Mouse (Mus musculus) spleen, adult 18-20 months (tissue): ENCODE results near the gene Zfp367.

Source experiments
- DNase-seq, 2 experiments: peaks; one replicate each; pipeline ENCODE4 v3.0.0; 2022; ENCODE audit warnings: mixed read lengths in 2 of 2

Gene Zfp367

GRCm38 (mm10) chr13:64153751-64154267 is 807 bp upstream of the Zfp367 start:
- peak; percentile 33 to 43 for DNase-seq

DNA sequence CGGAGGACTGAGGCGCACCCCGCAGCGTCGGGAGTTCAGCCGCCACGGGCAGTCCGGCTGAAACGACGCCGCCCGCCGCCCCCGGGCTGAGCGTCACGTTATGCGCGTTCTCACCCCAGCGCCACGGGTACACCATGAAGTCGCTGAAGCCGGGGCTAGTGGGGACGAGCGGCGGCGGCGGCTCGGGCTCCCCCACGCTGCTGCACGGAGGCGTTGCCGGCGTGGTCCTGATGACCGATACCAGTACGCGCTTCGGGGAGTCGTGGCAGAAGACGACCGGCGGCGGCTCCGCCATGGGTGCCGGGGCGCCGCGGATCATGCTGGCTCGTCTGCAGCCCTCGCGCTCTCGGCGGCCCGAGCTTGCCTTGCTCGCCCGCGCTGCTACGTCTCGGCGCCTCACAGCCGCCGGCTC is 325 bp downstream of the Zfp367 start:
- no peak for DNase-seq

- DNase-seq, result peak; percentile 81 to 88
These were observed 747 bp downstream of the Zfp367 start for GRCm38 (mm10) chr13:64152241-64152669.

- DNase-seq, result no peak
These were observed 2.9 kb downstream of the Zfp367 start for GRCm38 (mm10) chr13:64150121-64150520.

GRCm38 (mm10) chr13:64129616-64130375 is 23.2 kb downstream of the Zfp367 start:
- peak; percentile 48 to 67 for DNase-seq

DNA sequence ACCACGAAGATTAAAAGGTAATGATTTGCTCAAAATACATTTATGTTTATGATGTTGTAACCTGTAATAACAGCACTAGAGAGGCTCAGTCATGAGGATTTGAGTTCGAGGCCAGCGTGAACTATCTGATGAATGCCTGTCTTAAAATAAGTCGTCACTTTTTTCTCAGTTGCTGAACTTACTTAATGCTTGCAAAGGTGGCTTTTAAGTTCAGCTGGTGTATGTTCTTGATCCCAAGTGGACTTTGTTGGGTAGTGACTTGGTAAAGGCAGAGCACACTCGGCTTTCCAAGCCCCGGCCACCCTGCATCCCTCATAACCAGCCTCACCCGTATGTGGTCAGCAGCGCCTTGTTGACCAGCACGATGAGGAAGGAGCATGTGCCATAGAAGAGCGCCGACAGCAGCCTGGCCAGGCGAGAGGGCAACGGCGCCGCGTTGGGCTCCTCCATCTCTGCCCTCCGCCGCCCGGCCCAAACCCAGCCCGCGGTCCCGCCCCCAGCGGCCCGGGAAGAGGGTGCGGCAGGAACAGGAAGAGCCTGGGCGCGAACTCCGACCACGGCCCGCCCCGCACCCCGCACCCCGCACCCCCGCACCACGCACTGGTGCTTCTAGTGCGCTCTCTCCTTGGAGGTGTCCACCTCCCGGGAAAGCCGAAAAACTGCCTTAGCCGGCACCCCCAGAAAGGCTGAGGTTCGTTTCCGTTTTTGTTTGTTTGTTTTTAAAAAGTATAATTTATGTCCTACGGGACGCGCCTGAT is 24.0 kb downstream of the Zfp367 start, which contains the start of gene Slc35d2:
TSS of gene Slc35d2 (minus strand) at position 511 of the 758 bp plus-strand sequence.
- peak; percentile 66 to 79 for DNase-seq

- DNase-seq, result no peak
These were observed 26.7 kb downstream of the Zfp367 start for GRCm38 (mm10) chr13:64126316-64126715.

GRCm38 (mm10) chr13:64124886-64125285 is 28.1 kb downstream of the Zfp367 start:
- DNase-seq, result no peak

DNA sequence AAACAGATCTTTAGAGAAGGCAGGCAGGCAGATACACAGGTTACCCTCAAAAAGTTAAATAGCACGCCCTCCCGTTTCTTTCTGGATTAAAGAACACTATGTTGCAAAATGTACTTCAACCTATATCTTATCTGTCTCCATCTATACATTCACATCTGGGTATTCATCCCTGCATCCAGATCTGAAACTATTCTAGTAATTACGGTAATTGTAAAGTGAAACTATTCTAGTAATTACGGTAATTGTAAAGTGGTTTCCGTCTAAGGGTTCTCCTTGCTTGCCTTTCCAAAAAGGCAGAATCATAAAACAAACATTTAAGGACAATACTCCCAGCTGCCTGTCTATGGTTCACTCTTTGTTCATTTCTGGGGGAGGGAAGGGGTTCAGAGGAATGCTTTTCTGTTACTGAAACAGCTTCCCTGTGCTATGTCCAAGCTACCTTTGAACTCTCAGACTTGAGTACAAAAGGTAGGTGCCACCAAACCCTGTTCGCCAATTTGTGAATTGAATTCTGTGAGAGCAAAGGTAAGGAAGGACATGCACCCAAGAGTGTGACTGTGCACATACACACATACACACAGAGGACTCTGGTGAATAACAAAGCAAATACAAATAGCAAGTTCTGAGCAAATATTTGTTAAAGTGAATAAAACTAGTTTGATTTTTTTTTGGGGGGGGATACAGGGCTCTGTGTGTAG is 29.4 kb downstream of the Zfp367 start:
- DNase-seq, result no peak

DNA sequence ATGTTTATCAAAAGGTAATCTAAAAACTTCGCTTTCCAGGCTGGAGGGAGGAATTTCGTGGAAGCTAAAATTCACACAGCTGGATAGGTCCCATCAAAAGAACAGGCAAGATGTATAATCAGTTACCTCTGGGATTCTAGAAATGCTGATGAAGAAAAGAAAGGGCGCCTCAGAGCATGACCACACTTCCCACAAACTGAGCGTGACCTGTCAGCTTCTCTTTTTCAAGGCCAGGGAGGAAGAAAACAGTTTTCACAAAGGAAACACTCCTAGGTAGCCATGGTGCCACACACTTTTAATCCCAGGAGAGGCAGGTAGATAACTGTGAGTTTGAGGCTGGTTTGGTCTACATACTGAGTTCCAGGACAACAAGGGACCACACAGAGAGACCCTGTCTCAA is 32.2 kb downstream of the Zfp367 start:
- no peak for DNase-seq

- no peak for DNase-seq
These were observed 35.6 kb downstream of the Zfp367 start for GRCm38 (mm10) chr13:64117442-64117841.

GRCm38 (mm10) chr13:64110421-64110820 is 42.6 kb downstream of the Zfp367 start:
- no peak for DNase-seq

DNA sequence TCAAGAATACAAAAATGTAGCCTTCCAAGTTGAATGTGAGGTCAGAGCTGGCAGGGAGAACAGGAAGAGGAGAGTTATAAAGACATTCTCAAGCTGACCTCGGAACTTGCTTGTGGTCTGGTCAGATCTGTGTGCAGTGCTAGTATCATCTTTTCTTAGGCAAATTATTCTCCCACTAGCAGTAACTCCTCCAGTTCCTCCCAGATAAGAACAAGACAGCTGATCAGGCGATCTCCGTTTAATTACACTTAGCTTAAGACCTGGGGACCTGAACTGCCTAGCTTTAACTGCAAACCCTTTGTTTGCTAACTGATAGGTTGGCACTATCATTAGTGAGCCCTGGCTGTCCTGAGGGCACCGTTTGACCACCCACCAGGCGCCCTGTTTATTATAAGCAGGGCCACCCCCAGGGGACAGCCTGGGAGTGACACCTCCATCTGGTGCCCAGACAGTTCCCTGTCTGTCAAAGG is 44.6 kb downstream of the Zfp367 start:
- DNase-seq, result no peak

DNA sequence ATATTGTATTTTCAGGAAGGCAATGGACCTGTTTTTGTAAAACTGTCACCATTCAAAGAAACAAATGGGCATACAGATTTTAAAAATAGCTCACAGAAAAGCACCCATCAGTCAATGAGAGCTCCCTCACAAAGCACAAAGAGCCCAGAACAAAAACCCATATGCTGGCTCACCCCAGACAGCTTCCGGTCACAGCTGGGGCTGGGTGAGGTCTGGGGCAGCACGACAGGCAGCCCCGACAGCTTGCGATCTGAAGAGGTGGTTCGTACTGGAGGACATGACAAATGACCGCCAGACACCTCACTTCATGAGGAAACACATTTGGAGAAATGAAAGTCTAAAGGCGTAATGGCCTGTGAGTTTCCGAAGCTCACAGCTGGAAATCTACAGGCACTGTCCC is 45.5 kb downstream of the Zfp367 start:
- DNase-seq, result no peak

DNA sequence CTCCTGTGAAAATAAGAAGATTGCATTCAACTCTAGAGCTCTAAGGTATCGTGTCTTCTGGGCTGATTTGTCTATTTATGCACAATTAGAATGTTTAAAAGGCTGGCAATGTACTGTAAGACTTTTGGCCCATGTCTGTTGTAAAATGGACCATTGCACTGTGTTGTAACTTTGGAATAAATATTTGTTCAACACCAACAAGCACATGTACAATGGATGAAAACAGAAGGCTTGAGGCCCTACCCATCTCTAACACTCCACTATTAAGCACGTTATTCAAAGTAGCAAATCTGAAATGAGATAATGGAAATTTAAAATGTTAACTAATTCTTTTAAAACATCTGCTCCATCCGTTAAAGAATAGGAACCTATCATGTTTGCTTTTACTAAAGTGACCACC is 45.9 kb downstream of the Zfp367 start:
- no peak for DNase-seq

DNA sequence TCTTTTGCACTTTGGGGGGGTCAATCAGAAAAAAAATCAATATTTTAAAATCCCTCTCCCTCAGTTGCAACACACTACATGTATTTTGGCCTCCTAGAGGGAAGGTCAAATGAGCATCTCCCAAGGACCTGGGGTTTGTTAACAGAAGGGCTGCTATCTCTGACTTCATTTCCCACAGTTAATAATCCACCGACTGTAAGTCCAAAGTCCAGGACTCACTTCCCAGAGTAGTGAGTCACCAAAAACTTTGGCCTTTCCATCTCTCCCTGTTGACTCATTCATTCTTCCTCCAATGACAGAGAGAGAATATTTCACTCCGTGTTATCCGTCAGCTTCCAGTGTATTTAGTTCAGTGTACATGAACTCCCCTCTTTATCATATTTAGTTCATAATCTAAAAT is 47.3 kb downstream of the Zfp367 start:
- no peak for DNase-seq

GRCm38 (mm10) chr13:64100186-64100585 is 52.8 kb downstream of the Zfp367 start:
- DNase-seq, result peak in 1 of 2 experiments; percentile 36

DNA sequence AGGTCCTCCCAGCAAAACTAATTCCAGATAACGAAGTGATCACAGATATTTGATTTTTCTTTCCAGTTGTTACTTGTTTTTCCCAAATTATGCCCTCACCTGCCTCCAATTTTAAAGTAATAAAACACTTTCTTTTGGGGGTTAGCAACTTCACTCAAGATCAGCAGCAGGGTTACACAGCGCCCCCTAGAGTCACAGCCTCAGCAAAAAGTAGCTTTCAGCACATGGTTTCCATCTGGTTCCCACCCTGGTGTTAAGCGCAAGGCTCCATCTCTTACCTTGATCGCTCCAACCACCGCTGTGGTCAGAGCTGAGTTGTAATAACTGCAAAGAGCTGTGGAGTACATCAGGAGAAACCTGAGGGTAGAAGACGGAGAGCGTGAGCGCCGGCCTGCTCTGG is 54.0 kb downstream of the Zfp367 start:
- peak in 1 of 2 experiments; percentile 50 for DNase-seq

DNA sequence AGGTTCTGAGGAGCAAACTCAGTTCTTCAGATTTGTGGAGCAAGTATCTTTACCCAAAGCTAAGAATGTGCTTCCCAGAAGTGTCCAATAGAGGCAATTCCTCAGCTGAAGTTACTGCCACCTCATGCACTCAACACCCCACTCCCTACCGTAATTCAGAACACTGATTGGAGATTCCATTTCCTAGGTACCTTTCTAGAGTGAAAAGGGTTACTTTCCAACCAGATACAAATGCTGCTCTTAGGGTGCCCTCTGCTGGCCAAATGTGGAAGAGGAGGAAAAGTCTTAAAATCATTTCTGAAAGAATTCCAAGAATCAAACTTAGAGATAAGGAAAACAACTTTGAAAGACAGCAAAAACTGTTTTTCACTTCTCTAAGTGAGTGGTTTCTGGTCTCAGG is 59.7 kb downstream of the Zfp367 start:
- DNase-seq, result peak in 1 of 2 experiments; percentile 71

- DNase-seq, result no peak
These were observed 60.2 kb downstream of the Zfp367 start for GRCm38 (mm10) chr13:64092752-64093151.

DNA sequence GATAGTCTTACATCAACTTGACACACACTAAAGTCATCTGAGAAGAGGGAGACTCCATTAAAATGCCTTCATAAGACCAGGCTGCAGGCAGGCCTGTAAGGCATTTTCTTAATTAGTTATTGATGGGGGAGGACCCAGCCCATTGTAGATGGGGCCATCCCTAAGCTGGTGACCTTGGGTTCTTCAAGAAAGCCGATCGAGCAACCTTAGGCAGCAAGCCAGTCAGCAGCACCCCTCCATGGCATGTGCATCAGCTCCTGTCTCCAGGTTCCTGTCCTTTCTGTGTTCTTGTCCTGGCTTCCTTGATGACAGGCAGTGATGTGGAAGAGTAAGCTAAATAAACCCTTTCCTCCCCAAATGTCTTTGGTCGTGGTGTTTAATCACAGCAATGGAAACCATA is 60.9 kb downstream of the Zfp367 start:
- no peak for DNase-seq

GRCm38 (mm10) chr13:64091006-64091405 is 62.0 kb downstream of the Zfp367 start:
- no peak for DNase-seq

GRCm38 (mm10) chr13:64090278-64090677 is 62.7 kb downstream of the Zfp367 start:
- no peak for DNase-seq
